Mouse (Mus musculus) hindbrain, embryonic 15.5 days (tissue): ENCODE measurements around the gene Retreg3. TPM values are rescaled to one million over a fixed set of nuclear protein-coding genes. Genes with fewer than 3 reads are reported as not detected.
A peak's percentile ranks its signal among the peaks of the same experiment; 100 is the strongest.
"Not testable (repeated sequence)": the region's sequence is repeated elsewhere in the genome, so short reads cannot be mapped to it uniquely, and the experiment has no call there.

Experiments used
- ATAC-seq: fragments of 200-750 bp; cut with Nextera tagmentation; 2 replicates; pipeline ENCODE4 v1.8.0; 2017; ENCODE audit warnings: low read depth, moderate number of reproducible peaks, moderate TSS enrichment; ENCODE audit not compliant: low FRiP score
- H3K27ac ChIP-seq: fragments of 300-500 bp; sonication (generic); replicated peaks from 2 replicates; pipeline ENCODE4 v1.5.1; 2015; ENCODE audit warnings: mild to moderate bottlenecking, inconsistent platforms
- H3K27me3 ChIP-seq: fragments of 300-500 bp; sonication (generic); 2 replicates; pipeline ENCODE4 v1.6.1; 2015; ENCODE audit warnings: control low read depth, inconsistent platforms
- H3K36me3 ChIP-seq: fragments of 300-500 bp; sonication (generic); 2 replicates; pipeline ENCODE4 v1.6.1; 2015; ENCODE audit warnings: control low read depth, inconsistent platforms
- H3K4me1 ChIP-seq: fragments of 300-500 bp; sonication (generic); replicated peaks from 2 replicates; pipeline ENCODE4 v1.6.1; 2015; ENCODE audit warnings: control low read depth, inconsistent platforms
- H3K4me2 ChIP-seq: fragments of 300-500 bp; sonication (generic); 2 replicates; pipeline ENCODE4 v1.6.1; 2015; ENCODE audit warnings: moderate library complexity, mild to moderate bottlenecking, inconsistent platforms
- H3K4me3 ChIP-seq: fragments of 300-500 bp; sonication (generic); 2 replicates; pipeline ENCODE4 v1.5.1; 2015; ENCODE audit warnings: mild to moderate bottlenecking, inconsistent platforms
- H3K9ac ChIP-seq: fragments of 300-500 bp; sonication (generic); 2 replicates; pipeline ENCODE4 v1.6.1; 2015; ENCODE audit warnings: inconsistent platforms
- H3K9me3 ChIP-seq: fragments of 300-500 bp; sonication (generic); 2 replicates; pipeline ENCODE4 v1.6.1; 2016; ENCODE audit warnings: control low read depth, inconsistent platforms
- WGBS: fragments of 180-500 bp; shearing (Covaris S2); methylation state at CpG from one replicate; pipeline ENCODE4 v1.1.7; 2015; 5-methylcytosine and 5-hydroxymethylcytosine counted together
- polyA plus RNA-seq: library from polyadenylated mRNA; unstranded; fragments of >200 nt; fragmentation: Nextera tagmentation; extraction: Ambion mirVana; gene quantifications from 2 replicates; pipeline ENCODE4 v1.2.1, GENCODE M21; 2015

The Retreg3 gene
- polyA plus RNA-seq, 1 experiment from 2014 or later = 25.5 TPM

GRCm38 (mm10) chr11:101161551-101161950, 41.9 kb upstream of the Retreg3 start:
- peaks cover 10% of the 10 kb centered on the region for H3K4me1 ChIP-seq
- 91% methylated on average over 15 of the region's 15 CpGs for WGBS
- ATAC-seq = no peak
- H3K27me3 ChIP-seq = peaks cover 39% of the 10 kb centered on the region
- no peak overlapping the region for H3K27ac ChIP-seq
- no peaks in the 10 kb centered on the region for H3K9me3 ChIP-seq
- no peak overlapping the region for H3K4me2 ChIP-seq
- H3K4me3 ChIP-seq = no peak overlapping the region
- no peak overlapping the region for H3K9ac ChIP-seq
- peaks cover 20% of the 10 kb centered on the region; the same call in 1 of the 2 replicates for H3K36me3 ChIP-seq

GRCm38 (mm10) chr11:101160981-101161505, 41.4 kb upstream of the Retreg3 start:
- 79% methylated on average over 8 of the region's 8 CpGs for WGBS
- H3K27ac ChIP-seq, ATAC-seq, H3K4me3 ChIP-seq, H3K4me2 ChIP-seq, H3K9ac ChIP-seq, H3K9me3 ChIP-seq: not testable (repeated sequence)
- H3K4me1 ChIP-seq = peaks cover 15% of the 10 kb centered on the region
- 0 out of 2 replicates have a peak, but pooled peaks cover 16% of the 10 kb centered on the region for H3K36me3 ChIP-seq
- H3K27me3 ChIP-seq = peaks cover 34% of the 10 kb centered on the region

- Histone ChIP-seq H3K27me3 (peaks cover 26% of the 10 kb centered on the region), H3K4me1 (peaks cover 20% of the 10 kb centered on the region), H3K36me3 (0 out of 2 replicates have a peak, but pooled peaks cover 11% of the 10 kb centered on the region)
- not testable (repeated sequence) for H3K9me3 ChIP-seq, ATAC-seq, H3K4me2 ChIP-seq, H3K4me3 ChIP-seq, H3K9ac ChIP-seq, H3K27ac ChIP-seq
- 81% methylated on average over 10 of the region's 10 CpGs for WGBS
These were observed 40.5 kb upstream of the Retreg3 start for GRCm38 (mm10) chr11:101160151-101160550.

DNA sequence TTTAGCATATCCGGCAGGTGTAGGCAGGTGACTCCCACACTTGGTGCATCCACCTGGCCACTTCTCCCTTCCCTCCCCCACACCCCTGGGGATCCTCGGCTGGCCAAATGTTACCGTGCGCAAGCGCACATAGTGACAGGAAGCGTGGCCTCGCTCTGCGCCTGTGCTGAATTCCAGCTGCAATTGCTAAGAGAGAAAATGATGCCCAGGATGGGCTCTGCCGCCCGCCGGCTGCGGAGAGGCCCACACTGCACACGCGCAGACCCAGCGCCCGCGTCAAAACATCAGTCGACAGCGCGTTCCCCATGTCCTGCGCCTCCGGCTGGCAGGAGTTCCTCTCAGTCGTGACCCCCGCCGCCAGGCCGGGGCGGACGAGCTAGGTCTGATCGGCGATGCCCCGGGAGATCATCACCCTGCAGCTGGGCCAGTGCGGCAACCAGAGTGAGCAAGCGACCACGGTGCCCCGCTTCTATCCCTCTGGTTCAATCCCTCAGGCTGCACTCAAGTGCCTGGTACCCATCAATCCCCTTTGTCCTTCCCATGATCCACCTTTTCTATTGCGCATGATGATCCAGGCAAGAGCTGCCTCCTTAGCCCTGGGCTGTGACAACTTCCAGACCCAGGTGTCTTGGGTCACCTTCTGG, 36.2 kb upstream of the Retreg3 start, which contains the start of gene Tubg2:
Gene Tubg2 (plus strand): TSS at position 180 of the 644 bp plus-strand sequence.
- Histone ChIP-seq H3K4me3 (peak within 1 kb of the TSS; percentile 51), H3K27ac (peak within 1 kb of the TSS; percentile 95), H3K4me1 (peaks cover 14% of the 10 kb centered on the region), H3K4me2 (peak within 1 kb of the TSS; percentile 92), H3K27me3 (no peaks in the 10 kb centered on the region), H3K9me3 (no peaks in the 10 kb centered on the region), H3K36me3 (0 out of 2 replicates have a peak, but pooled peaks cover 6% of the 10 kb centered on the region), H3K9ac (peak within 1 kb of the TSS; percentile 70)
- WGBS = 1% methylated on average over 36 of the region's 36 CpGs
- peak; percentile 94 for ATAC-seq

DNA sequence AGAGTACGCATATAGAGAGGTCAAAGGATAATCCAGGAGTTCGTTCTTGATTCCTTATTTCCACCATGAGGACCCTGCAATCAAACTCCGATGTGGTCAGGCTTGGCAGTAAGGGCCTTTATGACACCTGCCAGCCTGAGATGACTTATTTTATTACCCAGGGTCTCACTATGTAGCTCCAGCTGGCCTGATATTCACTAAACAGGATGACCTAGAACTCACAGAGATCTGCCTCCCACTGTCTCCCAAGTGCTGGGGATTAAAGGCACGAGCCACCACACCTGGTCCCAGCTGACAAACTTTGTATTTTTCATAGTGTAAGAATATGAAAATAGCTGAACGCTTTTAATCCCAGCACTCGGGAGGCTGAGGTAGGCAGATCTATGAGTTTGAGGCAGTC, 35.5 kb upstream of the Retreg3 start:
- peak overlapping the region; percentile 70; the same call in 1 of the 2 replicates for H3K9ac ChIP-seq
- peak overlapping the region; percentile 51; the same call in 1 of the 2 replicates for H3K4me3 ChIP-seq
- H3K4me2 ChIP-seq = peak overlapping the region; percentile 92
- peaks cover 14% of the 10 kb centered on the region for H3K4me1 ChIP-seq
- no peak for ATAC-seq
- H3K27ac ChIP-seq = peak overlapping the region; percentile 95
- H3K27me3 ChIP-seq = no peaks in the 10 kb centered on the region
- no peaks in the 10 kb centered on the region for H3K9me3 ChIP-seq
- 0 out of 2 replicates have a peak, but pooled peaks cover 6% of the 10 kb centered on the region for H3K36me3 ChIP-seq
- 73% methylated on average over 6 of the region's 6 CpGs for WGBS

- peaks cover 15% of the 10 kb centered on the region for H3K4me1 ChIP-seq
- 0 out of 2 replicates have a peak, but pooled peaks cover 6% of the 10 kb centered on the region for H3K36me3 ChIP-seq
- no peak overlapping the region for H3K4me2 ChIP-seq
- H3K9me3 ChIP-seq = no peaks in the 10 kb centered on the region
- ATAC-seq = no peak
- no peak overlapping the region for H3K4me3 ChIP-seq
- H3K27ac ChIP-seq = no peak overlapping the region
- H3K9ac ChIP-seq = no peak overlapping the region
- no peaks in the 10 kb centered on the region for H3K27me3 ChIP-seq
These were observed 35.0 kb upstream of the Retreg3 start for GRCm38 (mm10) chr11:101154648-101155047.

- no peaks in the 10 kb centered on the region for H3K9me3 ChIP-seq
- no peak overlapping the region for H3K27ac ChIP-seq
- ATAC-seq = no peak
- H3K4me2 ChIP-seq = no peak overlapping the region
- peaks cover 24% of the 10 kb centered on the region for H3K4me1 ChIP-seq
- H3K4me3 ChIP-seq = no peak overlapping the region
- H3K36me3 ChIP-seq = no peaks in the 10 kb centered on the region
- no peaks in the 10 kb centered on the region for H3K27me3 ChIP-seq
- 89% methylated on average over 1 of the region's 1 CpGs for WGBS
- H3K9ac ChIP-seq = no peak overlapping the region
These were observed 33.1 kb upstream of the Retreg3 start for GRCm38 (mm10) chr11:101152825-101153224.

DNA sequence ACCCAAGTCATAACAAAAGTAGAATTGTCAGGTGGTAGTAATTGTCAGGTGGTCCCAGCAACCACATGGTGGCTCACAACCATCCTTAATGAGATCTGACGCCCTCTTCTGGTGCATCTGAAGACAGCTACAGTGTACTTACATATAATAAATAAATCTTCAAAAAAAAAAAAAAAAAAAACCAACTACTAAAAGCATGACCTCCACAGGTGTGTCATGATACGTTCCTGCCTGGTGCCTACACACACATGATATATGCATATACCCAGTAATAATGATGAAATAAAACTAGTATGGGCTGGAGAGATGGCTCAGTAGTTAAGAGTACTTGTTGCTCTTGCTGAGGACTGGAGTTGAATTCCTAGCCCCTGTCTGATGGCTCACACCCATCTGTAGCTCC, 31.4 kb upstream of the Retreg3 start:
- no peak overlapping the region for H3K27ac ChIP-seq
- no peaks in the 10 kb centered on the region for H3K36me3 ChIP-seq
- ATAC-seq = no peak
- H3K4me2 ChIP-seq = no peak overlapping the region
- H3K4me1 ChIP-seq = peaks cover 27% of the 10 kb centered on the region
- H3K4me3 ChIP-seq = no peak overlapping the region
- no peak overlapping the region for H3K9ac ChIP-seq
- H3K9me3 ChIP-seq = no peaks in the 10 kb centered on the region
- 56% methylated on average over 2 of the region's 2 CpGs for WGBS
- no peaks in the 10 kb centered on the region for H3K27me3 ChIP-seq

- Histone ChIP-seq H3K27ac (peak overlapping the region; percentile 59), H3K4me2 (no peak overlapping the region), H3K27me3 (no peaks in the 10 kb centered on the region), H3K9ac (no peak overlapping the region; the same call in 1 of the 2 replicates), H3K4me3 (no peak overlapping the region), H3K36me3 (no peaks in the 10 kb centered on the region), H3K9me3 (no peaks in the 10 kb centered on the region), H3K4me1 (peaks cover 21% of the 10 kb centered on the region)
- 47% methylated on average over 9 of the region's 9 CpGs for WGBS
- no peak for ATAC-seq
These were observed 29.7 kb upstream of the Retreg3 start for GRCm38 (mm10) chr11:101149178-101150105.

GRCm38 (mm10) chr11:101148751-101149150, 29.1 kb upstream of the Retreg3 start:
- Histone ChIP-seq H3K36me3 (no peaks in the 10 kb centered on the region), H3K4me3 (no peak overlapping the region), H3K9ac (no peak overlapping the region), H3K4me1 (peaks cover 25% of the 10 kb centered on the region), H3K27me3 (no peaks in the 10 kb centered on the region), H3K4me2 (no peak overlapping the region), H3K9me3 (no peaks in the 10 kb centered on the region), H3K27ac (peak overlapping the region; percentile 59)
- 70% methylated on average over 10 of the region's 10 CpGs for WGBS
- no peak for ATAC-seq

GRCm38 (mm10) chr11:101146377-101146776, 26.7 kb upstream of the Retreg3 start:
- H3K4me2 ChIP-seq = peak overlapping the region; percentile 31
- WGBS = 10% methylated on average over 10 of the region's 10 CpGs

More at GRCm38 (mm10) chr11:101146377-101146776, 26.7 kb upstream of the Retreg3 start:
- Histone ChIP-seq H3K4me1 (peaks cover 29% of the 10 kb centered on the region), H3K9ac (no peak overlapping the region), H3K36me3 (no peaks in the 10 kb centered on the region), H3K27me3 (no peaks in the 10 kb centered on the region), H3K27ac (peak overlapping the region; percentile 70), H3K9me3 (no peaks in the 10 kb centered on the region), H3K4me3 (no peak overlapping the region)
- peak; percentile 74 for ATAC-seq
